Mouse (Mus musculus) stomach, postnatal 0 days (tissue): Measurements from ENCODE around the gene Il2ra. TPM values are rescaled to one million over a fixed set of nuclear protein-coding genes. Genes with fewer than 3 reads are reported as not detected.

Experiments
- ATAC-seq: fragments of 200-750 bp; cut with Nextera tagmentation; 2 replicates; pipeline ENCODE4 v1.8.0; 2017; ENCODE audit not compliant: low FRiP score, low TSS enrichment
- DNase-seq: peaks from one replicate; pipeline ENCODE4 v3.0.0-alpha.2; 2016; ENCODE audit warnings: low spot score
- H3K27ac ChIP-seq: fragments of 300-500 bp; sonication (generic); replicated peaks from 2 replicates; pipeline ENCODE4 v1.5.1; 2014; ENCODE audit warnings: mild to moderate bottlenecking, control low read depth
- H3K27me3 ChIP-seq: fragments of 300-500 bp; sonication (generic); 2 replicates; pipeline ENCODE4 v1.6.1; 2014; ENCODE audit warnings: low read length; ENCODE audit not compliant: control insufficient read depth, insufficient read depth
- H3K36me3 ChIP-seq: fragments of 300-500 bp; sonication (generic); 2 replicates; pipeline ENCODE4 v1.6.1; 2014; ENCODE audit warnings: low read length, mixed read lengths; ENCODE audit not compliant: control insufficient read depth, insufficient read depth
- H3K4me1 ChIP-seq: fragments of 300-500 bp; sonication (generic); replicated peaks from 2 replicates; pipeline ENCODE4 v1.6.1; 2014; ENCODE audit warnings: antibody characterized with exemption; ENCODE audit not compliant: control insufficient read depth, insufficient read depth
- H3K4me2 ChIP-seq: fragments of 300-500 bp; sonication (generic); replicated peaks from 2 replicates; pipeline ENCODE4 v1.6.1; 2014; ENCODE audit warnings: low read depth, mild to moderate bottlenecking, control low read depth, moderate library complexity
- H3K4me3 ChIP-seq: fragments of 300-500 bp; sonication (generic); 2 replicates; pipeline ENCODE4 v1.5.1; 2014; ENCODE audit warnings: low read depth, low read length, control low read depth
- H3K9ac ChIP-seq: fragments of 300-500 bp; sonication (generic); 2 replicates; pipeline ENCODE4 v1.6.1; 2014; ENCODE audit warnings: mild to moderate bottlenecking, low read length, control low read depth, mixed read lengths
- H3K9me3 ChIP-seq: fragments of 300-500 bp; sonication (generic); 2 replicates; pipeline ENCODE4 v1.6.1; 2016; ENCODE audit warnings: low read length; ENCODE audit not compliant: control insufficient read depth
- CTCF ChIP-seq: IDR thresholded peaks from 2 replicates; pipeline ENCODE4 v1.5.1; 2016; ENCODE audit warnings: antibody characterized with exemption, low read depth, mild to moderate bottlenecking, moderate library complexity
- EP300 ChIP-seq: optimal IDR thresholded peaks from 2 replicates; pipeline ENCODE3; 2016; ENCODE audit warnings: antibody characterized with exemption
- WGBS: fragments of 180-500 bp; shearing (Covaris S2); extraction: QIAGEN DNeasy Blood & Tissue Kit; methylation state at CpG from one replicate; pipeline ENCODE4 v1.1.7; 2014; 5-methylcytosine and 5-hydroxymethylcytosine counted together
- polyA plus RNA-seq: library from polyadenylated mRNA; unstranded; fragments of >200 nt; fragmentation: Nextera tagmentation; extraction: Ambion mirVana; gene quantifications from 2 replicates; pipeline ENCODE4 v1.2.1, GENCODE M21; 2015

The Il2ra gene
- polyA plus RNA-seq, 1 experiment from 2014 or later: not detected

DNA sequence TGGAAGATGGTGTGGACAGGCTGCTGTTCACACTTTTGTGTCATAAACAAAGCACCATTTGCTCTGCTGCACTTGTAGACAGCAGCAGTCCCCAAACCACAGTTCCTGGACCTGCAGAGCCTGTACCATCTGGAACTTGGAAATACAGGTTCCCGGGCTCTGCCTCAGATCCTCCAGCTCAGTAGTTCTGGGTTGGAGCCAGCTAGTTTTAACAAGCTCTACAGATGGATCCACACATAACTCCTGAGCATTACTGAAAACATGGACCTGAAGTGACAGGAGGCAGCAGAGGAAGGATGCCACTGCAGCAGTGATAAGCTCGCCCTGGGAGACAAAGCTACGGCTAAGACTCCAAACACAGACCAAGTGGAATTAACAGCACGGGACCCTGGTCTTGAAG, 71.9 kb downstream of the Il2ra start:
- no peak overlapping the region for H3K4me2 ChIP-seq
- TF ChIP-seq EP300 (no peak), CTCF (no peak)
- H3K27me3 ChIP-seq: no peaks in the 10 kb centered on the region
- no peak overlapping the region for H3K27ac ChIP-seq
- no peaks in the 10 kb centered on the region for H3K4me1 ChIP-seq
- H3K36me3 ChIP-seq: no peaks in the 10 kb centered on the region
- 79% methylated on average over 4 of the region's 4 CpGs for WGBS
- no peaks in the 10 kb centered on the region for H3K9me3 ChIP-seq
- no peak for ATAC-seq
- no peak overlapping the region for H3K4me3 ChIP-seq
- no peak overlapping the region for H3K9ac ChIP-seq
- no peak for DNase-seq

- no peaks in the 10 kb centered on the region for H3K36me3 ChIP-seq
- no peaks in the 10 kb centered on the region for H3K27me3 ChIP-seq
- no peak for TF ChIP-seq CTCF
- no peak for TF ChIP-seq EP300
- no peak overlapping the region for H3K4me3 ChIP-seq
- no peaks in the 10 kb centered on the region for H3K4me1 ChIP-seq
- no peak overlapping the region for H3K4me2 ChIP-seq
- H3K9ac ChIP-seq: no peak overlapping the region
- no peaks in the 10 kb centered on the region for H3K9me3 ChIP-seq
- DNase-seq: no peak
- ATAC-seq: no peak
- no peak overlapping the region for H3K27ac ChIP-seq
- WGBS: 75% methylated on average over 2 of the region's 2 CpGs
Observed at GRCm38 (mm10) chr2:11718573-11718972, 76.0 kb downstream of the Il2ra start.

- no peak overlapping the region for H3K4me3 ChIP-seq
- no peaks in the 10 kb centered on the region for H3K4me1 ChIP-seq
- no peaks in the 10 kb centered on the region for H3K9me3 ChIP-seq
- H3K9ac ChIP-seq: no peak overlapping the region
- DNase-seq (no peak), ATAC-seq (no peak)
- WGBS: 83% methylated on average over 9 of the region's 9 CpGs
- no peak overlapping the region for H3K27ac ChIP-seq
- no peak overlapping the region for H3K4me2 ChIP-seq
- TF ChIP-seq CTCF (no peak), EP300 (no peak)
- H3K36me3 ChIP-seq: no peaks in the 10 kb centered on the region
- no peaks in the 10 kb centered on the region for H3K27me3 ChIP-seq
Observed at GRCm38 (mm10) chr2:11722564-11722963, 80.0 kb downstream of the Il2ra start.

- H3K27me3 ChIP-seq: no peaks in the 10 kb centered on the region
- no peak for TF ChIP-seq CTCF
- TF ChIP-seq EP300: no peak
- ATAC-seq: no peak
- no peaks in the 10 kb centered on the region for H3K4me1 ChIP-seq
- H3K4me2 ChIP-seq: no peak overlapping the region
- H3K36me3 ChIP-seq: no peaks in the 10 kb centered on the region
- H3K9ac ChIP-seq: no peak overlapping the region
- H3K27ac ChIP-seq: no peak overlapping the region
- no peak for DNase-seq
- no peak overlapping the region for H3K4me3 ChIP-seq
- H3K9me3 ChIP-seq: no peaks in the 10 kb centered on the region
- WGBS: 84% methylated on average over 5 of the region's 5 CpGs
Observed at GRCm38 (mm10) chr2:11727574-11727973, 85.0 kb downstream of the Il2ra start.

DNA sequence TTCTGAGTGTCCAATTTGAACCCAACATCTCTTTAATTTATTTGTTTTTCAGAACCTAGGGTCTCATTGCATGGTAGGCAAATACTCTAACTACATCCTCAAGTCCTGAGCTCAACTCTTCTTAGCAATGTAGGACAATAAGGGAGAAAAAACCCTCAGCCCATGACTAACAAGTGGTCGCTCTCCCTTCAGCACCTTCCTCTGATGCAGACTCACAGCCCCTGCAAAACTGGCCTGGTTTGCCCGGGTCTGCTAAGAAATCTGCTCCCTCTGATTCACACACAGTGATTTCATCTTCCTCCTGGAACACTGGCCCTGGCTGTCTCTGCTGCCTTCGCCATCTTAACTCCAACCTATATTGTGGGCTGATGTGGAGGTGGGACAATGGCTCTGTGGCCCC, 86.5 kb downstream of the Il2ra start:
- no peaks in the 10 kb centered on the region for H3K27me3 ChIP-seq
- no peak overlapping the region for H3K4me3 ChIP-seq
- no peaks in the 10 kb centered on the region for H3K9me3 ChIP-seq
- no peak for DNase-seq
- no peak for TF ChIP-seq EP300
- no peak for TF ChIP-seq CTCF
- 55% methylated on average over 3 of the region's 3 CpGs for WGBS
- no peak overlapping the region for H3K4me2 ChIP-seq
- no peaks in the 10 kb centered on the region for H3K4me1 ChIP-seq
- H3K36me3 ChIP-seq: no peaks in the 10 kb centered on the region
- ATAC-seq: no peak
- H3K27ac ChIP-seq: no peak overlapping the region
- no peak overlapping the region for H3K9ac ChIP-seq

DNA sequence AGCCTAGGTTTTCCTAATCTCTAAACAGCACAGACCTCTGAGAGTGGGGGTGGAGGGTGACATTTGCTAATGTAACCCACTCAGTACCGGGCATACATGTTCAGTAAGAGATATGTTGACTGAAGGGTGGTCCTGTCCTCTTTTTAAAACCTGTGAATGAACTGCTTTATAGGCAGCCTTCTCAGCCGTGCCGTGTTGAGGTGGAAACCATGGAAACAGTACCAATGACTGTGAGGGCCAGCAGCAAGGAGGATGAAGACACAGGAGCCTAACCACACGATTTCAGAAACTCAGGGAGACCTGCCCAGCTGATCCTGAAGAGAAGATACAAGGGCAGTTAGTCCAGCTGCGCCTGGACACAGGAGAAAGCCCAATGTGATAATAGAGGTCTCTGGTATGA, 90.4 kb downstream of the Il2ra start:
- WGBS: 75% methylated on average over 5 of the region's 5 CpGs
- Histone ChIP-seq H3K4me1 (no peaks in the 10 kb centered on the region), H3K9ac (no peak overlapping the region), H3K27me3 (no peaks in the 10 kb centered on the region), H3K4me3 (no peak overlapping the region), H3K4me2 (no peak overlapping the region), H3K9me3 (no peaks in the 10 kb centered on the region), H3K36me3 (no peaks in the 10 kb centered on the region), H3K27ac (no peak overlapping the region)
- ATAC-seq: no peak
- TF ChIP-seq EP300 (no peak), CTCF (no peak)
- DNase-seq: no peak
